Mouse (Mus musculus) neural tube, embryonic 13.5 days (tissue): ENCODE results near the gene Pilrb2. TPM values are rescaled to one million over a fixed set of nuclear protein-coding genes. Genes with fewer than 3 reads are reported as not detected.
"Not testable (repeated sequence)": the region's sequence is repeated elsewhere in the genome, so short reads cannot be mapped to it uniquely, and the experiment has no call there.

Experiments used
- ATAC-seq: fragments of 200-750 bp; cut with Nextera tagmentation; 2 replicates; pipeline ENCODE4 v1.8.0; 2017; ENCODE audit warnings: low read depth, mild to moderate bottlenecking, moderate TSS enrichment, moderate library complexity
- H3K27ac ChIP-seq: fragments of 300-500 bp; sonication (generic); replicated peaks from 2 replicates; pipeline ENCODE4 v1.5.1; 2015; ENCODE audit warnings: moderate library complexity, mild to moderate bottlenecking, inconsistent platforms
- H3K27me3 ChIP-seq: fragments of 300-500 bp; sonication (generic); 2 replicates; pipeline ENCODE4 v1.6.1; 2015; ENCODE audit warnings: mild to moderate bottlenecking, inconsistent platforms
- H3K36me3 ChIP-seq: fragments of 300-500 bp; sonication (generic); 2 replicates; pipeline ENCODE4 v1.6.1; 2015; ENCODE audit warnings: mild to moderate bottlenecking, inconsistent platforms
- H3K4me1 ChIP-seq: fragments of 300-500 bp; sonication (generic); replicated peaks from 2 replicates; pipeline ENCODE4 v1.6.1; 2015; ENCODE audit warnings: inconsistent platforms
- H3K4me2 ChIP-seq: fragments of 300-500 bp; sonication (generic); 2 replicates; pipeline ENCODE4 v1.6.1; 2015; ENCODE audit warnings: inconsistent platforms, mild to moderate bottlenecking, moderate library complexity
- H3K4me3 ChIP-seq: fragments of 300-500 bp; sonication (generic); 2 replicates; pipeline ENCODE4 v1.5.1; 2015; ENCODE audit warnings: mild to moderate bottlenecking, inconsistent platforms
- H3K9ac ChIP-seq: fragments of 300-500 bp; sonication (generic); 2 replicates; pipeline ENCODE4 v1.6.1; 2015; ENCODE audit warnings: moderate library complexity, mild to moderate bottlenecking, inconsistent platforms
- H3K9me3 ChIP-seq: fragments of 300-500 bp; sonication (generic); 2 replicates; pipeline ENCODE4 v1.6.1; 2016; ENCODE audit warnings: inconsistent platforms
- WGBS: fragments of 180-500 bp; shearing (Covaris S2); methylation state at CpG from one replicate; pipeline ENCODE4 v1.1.7; 2015; 5-methylcytosine and 5-hydroxymethylcytosine counted together
- polyA plus RNA-seq: library from polyadenylated mRNA; unstranded; fragments of >200 nt; fragmentation: Nextera tagmentation; extraction: Ambion mirVana; gene quantifications from 2 replicates; pipeline ENCODE4 v1.2.1, GENCODE M21; 2015

The Pilrb2 gene
- polyA plus RNA-seq: 0.27 TPM in 1 of 2 replicates, not detected in the other

DNA sequence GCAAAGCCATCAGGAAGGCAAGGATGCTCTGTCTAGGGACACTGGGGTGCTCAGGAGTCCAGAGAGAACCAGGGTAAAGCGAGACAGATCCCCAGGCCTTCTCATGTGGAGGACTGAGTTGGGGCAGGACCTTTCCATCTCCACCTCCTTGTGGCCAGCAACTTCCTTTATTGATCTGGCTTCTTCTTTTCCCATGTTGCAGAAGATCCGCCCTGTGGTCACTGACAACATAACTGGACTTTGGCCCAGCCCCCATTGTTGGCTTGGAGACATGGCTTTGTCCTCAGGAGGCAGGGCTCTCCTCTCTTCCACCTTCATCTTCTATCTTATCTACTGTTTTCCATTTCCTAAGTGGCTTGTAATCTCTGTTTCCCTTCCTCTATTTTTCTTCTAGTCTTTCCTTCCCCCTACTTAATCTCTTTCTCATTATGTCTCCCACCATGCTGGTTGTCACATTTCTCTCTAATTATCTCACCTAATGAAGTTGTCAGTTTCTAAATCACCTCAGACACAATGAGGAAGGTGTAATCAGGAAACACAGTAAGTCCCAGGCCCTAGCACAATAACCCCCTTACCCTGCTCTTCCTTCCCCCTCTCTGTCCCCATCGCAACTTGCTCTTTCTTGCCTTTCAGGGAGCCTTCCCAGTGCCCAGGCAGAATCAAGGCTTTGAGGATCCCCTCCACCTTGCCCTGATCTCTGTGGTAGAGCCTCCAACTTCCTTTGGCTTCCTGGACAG lies at the start of gene Pilrb2:
Gene Pilrb2, minus strand, starts transcription at position 172 of the 737 bp plus-strand sequence.
- H3K9me3 ChIP-seq, H3K27me3 ChIP-seq, H3K4me3 ChIP-seq, H3K9ac ChIP-seq, H3K27ac ChIP-seq, ATAC-seq, H3K4me2 ChIP-seq, H3K4me1 ChIP-seq, H3K36me3 ChIP-seq: not testable (repeated sequence)
- 76% methylated on average over 3 of the region's 3 CpGs for WGBS

DNA sequence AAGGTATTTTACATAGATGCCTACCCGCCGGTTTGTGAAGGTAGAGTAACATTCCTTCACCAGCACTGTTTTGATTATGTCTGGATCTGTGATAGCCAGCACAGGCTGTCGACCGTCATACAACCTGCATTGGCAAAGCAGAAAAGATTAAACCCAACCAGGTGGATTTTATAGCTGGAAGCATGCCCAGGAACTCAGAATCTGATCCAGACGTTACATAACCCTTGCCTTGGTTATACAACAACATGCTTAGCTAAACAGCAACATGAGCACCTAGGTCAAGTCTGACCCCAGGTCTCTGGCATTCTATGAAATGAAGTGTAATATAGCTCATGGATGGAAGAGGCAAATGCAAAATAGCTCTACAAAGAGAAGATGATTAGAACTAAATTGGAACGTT lies 43.9 kb upstream of the Pilrb2 start:
- no peaks in the 10 kb centered on the region for H3K4me1 ChIP-seq
- no peaks in the 10 kb centered on the region for H3K36me3 ChIP-seq
- no peak overlapping the region for H3K27ac ChIP-seq
- ATAC-seq: no peak
- no peak overlapping the region for H3K4me3 ChIP-seq
- H3K4me2 ChIP-seq: no peak overlapping the region
- no peaks in the 10 kb centered on the region for H3K9me3 ChIP-seq
- WGBS: 80% methylated on average over 6 of the region's 6 CpGs
- H3K27me3 ChIP-seq: no peaks in the 10 kb centered on the region
- H3K9ac ChIP-seq: no peak overlapping the region

DNA sequence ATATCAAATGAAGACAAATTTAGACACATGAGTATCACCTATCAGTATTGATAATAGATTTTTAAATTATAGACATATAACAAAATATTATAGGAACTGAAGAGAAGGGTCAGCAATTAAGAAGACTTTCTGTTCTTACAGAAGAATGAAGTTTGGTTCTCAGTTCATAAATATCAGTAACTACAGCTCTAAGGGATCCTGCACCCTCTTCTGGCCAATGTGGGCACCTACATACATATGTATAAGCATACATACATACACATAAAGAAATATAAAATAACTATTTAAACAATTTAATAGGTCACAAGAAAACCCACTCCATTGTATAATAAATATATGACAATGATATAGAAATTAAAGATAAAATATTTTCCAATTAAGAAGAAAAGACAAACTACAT lies 42.9 kb upstream of the Pilrb2 start:
- Histone ChIP-seq H3K4me1 (no peaks in the 10 kb centered on the region), H3K9me3 (no peaks in the 10 kb centered on the region), H3K9ac (no peak overlapping the region), H3K4me2 (no peak overlapping the region), H3K27me3 (no peaks in the 10 kb centered on the region), H3K27ac (no peak overlapping the region), H3K4me3 (no peak overlapping the region), H3K36me3 (no peaks in the 10 kb centered on the region)
- ATAC-seq: no peak

GRCm38 (mm10) chr5:137909564-137910262 lies 38.1 kb upstream of the Pilrb2 start:
- Histone ChIP-seq H3K27ac (no peak overlapping the region), H3K4me3 (no peak overlapping the region), H3K27me3 (no peaks in the 10 kb centered on the region), H3K36me3 (no peaks in the 10 kb centered on the region), H3K9ac (no peak overlapping the region), H3K9me3 (no peaks in the 10 kb centered on the region), H3K4me1 (no peaks in the 10 kb centered on the region), H3K4me2 (no peak overlapping the region)
- 87% methylated on average over 3 of the region's 3 CpGs for WGBS
- no peak for ATAC-seq

- ATAC-seq: no peak
- Histone ChIP-seq H3K4me2 (no peak overlapping the region), H3K27ac (no peak overlapping the region), H3K27me3 (no peaks in the 10 kb centered on the region), H3K9me3 (no peaks in the 10 kb centered on the region), H3K4me3 (no peak overlapping the region), H3K9ac (no peak overlapping the region), H3K36me3 (no peaks in the 10 kb centered on the region), H3K4me1 (no peaks in the 10 kb centered on the region)
- WGBS: 79% methylated on average over 1 of the region's 1 CpGs
Observed at GRCm38 (mm10) chr5:137897812-137898211, 26.2 kb upstream of the Pilrb2 start.

DNA sequence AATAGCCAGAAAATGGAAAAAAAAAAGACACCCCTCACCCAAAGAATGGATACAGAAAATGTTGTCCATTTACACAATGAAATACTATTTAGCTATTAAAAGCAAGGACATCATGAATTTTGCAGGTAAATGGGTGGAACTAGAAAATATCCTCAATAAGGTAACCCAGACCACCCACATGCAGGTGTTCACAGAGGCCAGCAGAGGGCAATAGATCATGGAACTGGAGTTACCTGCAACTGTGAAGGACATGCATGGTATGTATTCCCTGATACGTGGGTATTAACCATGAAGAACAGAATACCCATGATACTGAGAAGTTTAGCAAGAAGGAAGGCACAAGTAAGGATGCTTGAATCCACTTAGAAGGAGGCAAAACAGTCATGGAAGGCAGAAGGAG lies 21.3 kb upstream of the Pilrb2 start:
- Histone ChIP-seq H3K9ac (no peak overlapping the region), H3K4me2 (no peak overlapping the region), H3K27me3 (no peaks in the 10 kb centered on the region), H3K36me3 (no peaks in the 10 kb centered on the region), H3K4me1 (no peaks in the 10 kb centered on the region), H3K27ac (no peak overlapping the region), H3K4me3 (no peak overlapping the region), H3K9me3 (no peaks in the 10 kb centered on the region)
- 67% methylated on average over 1 of the region's 1 CpGs for WGBS
- ATAC-seq: no peak

- H3K4me2 ChIP-seq: no peak overlapping the region
- ATAC-seq: no peak
- H3K9ac ChIP-seq: no peak overlapping the region
- 100% methylated on average over 1 of the region's 1 CpGs for WGBS
- no peak overlapping the region for H3K27ac ChIP-seq
- no peaks in the 10 kb centered on the region for H3K4me1 ChIP-seq
- H3K36me3 ChIP-seq: no peaks in the 10 kb centered on the region
- no peaks in the 10 kb centered on the region for H3K27me3 ChIP-seq
- H3K9me3 ChIP-seq: no peaks in the 10 kb centered on the region
- H3K4me3 ChIP-seq: no peak overlapping the region
Observed at GRCm38 (mm10) chr5:137887666-137888065, 16.1 kb upstream of the Pilrb2 start.

GRCm38 (mm10) chr5:137885894-137886293 lies 14.3 kb upstream of the Pilrb2 start:
- 9% methylated on average over 2 of the region's 2 CpGs for WGBS
- Histone ChIP-seq H3K4me3 (no peak overlapping the region), H3K36me3 (no peaks in the 10 kb centered on the region), H3K4me2 (no peak overlapping the region), H3K4me1 (no peaks in the 10 kb centered on the region), H3K9ac (no peak overlapping the region), H3K27me3 (no peaks in the 10 kb centered on the region), H3K27ac (no peak overlapping the region), H3K9me3 (no peaks in the 10 kb centered on the region)
- no peak for ATAC-seq

GRCm38 (mm10) chr5:137883345-137883744 lies 11.7 kb upstream of the Pilrb2 start:
- H3K9ac ChIP-seq: no peak overlapping the region
- H3K4me2 ChIP-seq: no peak overlapping the region
- WGBS: 92% methylated on average over 3 of the region's 3 CpGs
- ATAC-seq: no peak
- no peaks in the 10 kb centered on the region for H3K4me1 ChIP-seq
- H3K9me3 ChIP-seq: no peaks in the 10 kb centered on the region
- H3K36me3 ChIP-seq: no peaks in the 10 kb centered on the region
- no peak overlapping the region for H3K4me3 ChIP-seq
- no peak overlapping the region for H3K27ac ChIP-seq
- no peaks in the 10 kb centered on the region for H3K27me3 ChIP-seq

GRCm38 (mm10) chr5:137882922-137883321 lies 11.3 kb upstream of the Pilrb2 start:
- Histone ChIP-seq H3K4me3 (no peak overlapping the region), H3K27me3 (no peaks in the 10 kb centered on the region), H3K9me3 (no peaks in the 10 kb centered on the region), H3K4me2 (no peak overlapping the region), H3K36me3 (no peaks in the 10 kb centered on the region), H3K9ac (no peak overlapping the region), H3K4me1 (no peaks in the 10 kb centered on the region), H3K27ac (no peak overlapping the region)
- 77% methylated on average over 4 of the region's 4 CpGs for WGBS
- ATAC-seq: no peak

DNA sequence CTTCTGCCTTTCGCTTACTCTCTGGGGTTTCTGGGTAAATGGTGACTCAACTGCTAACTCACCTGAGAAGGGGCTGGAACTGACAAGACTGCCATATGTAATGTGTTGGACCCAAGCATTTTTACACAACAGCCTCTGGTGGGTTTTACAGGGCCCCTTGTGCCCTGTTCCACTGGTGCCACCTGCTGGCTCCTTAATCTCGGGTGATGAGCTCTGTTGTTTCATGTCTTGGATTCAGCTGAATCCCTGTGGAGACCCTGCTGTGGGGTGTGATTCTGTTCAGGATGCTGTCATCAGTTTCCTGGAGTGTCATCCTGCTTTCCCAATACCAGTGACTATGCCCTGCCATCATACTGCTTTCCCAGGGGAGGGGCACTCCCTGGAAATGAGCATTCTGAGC lies 6.2 kb upstream of the Pilrb2 start:
- 53% methylated on average over 2 of the region's 2 CpGs for WGBS
- Histone ChIP-seq H3K27me3 (no peaks in the 10 kb centered on the region), H3K9ac (no peak overlapping the region), H3K4me2 (no peak overlapping the region), H3K9me3 (no peaks in the 10 kb centered on the region), H3K36me3 (no peaks in the 10 kb centered on the region), H3K27ac (no peak overlapping the region), H3K4me3 (no peak overlapping the region), H3K4me1 (no peaks in the 10 kb centered on the region)
- no peak for ATAC-seq

- H3K27me3 ChIP-seq: no peaks in the 10 kb centered on the region
- no peak overlapping the region for H3K4me2 ChIP-seq
- H3K9me3 ChIP-seq: no peaks in the 10 kb centered on the region
- ATAC-seq: no peak
- no peaks in the 10 kb centered on the region for H3K4me1 ChIP-seq
- H3K4me3 ChIP-seq: no peak overlapping the region
- 80% methylated on average over 2 of the region's 2 CpGs for WGBS
- no peaks in the 10 kb centered on the region for H3K36me3 ChIP-seq
- no peak overlapping the region for H3K27ac ChIP-seq
- no peak overlapping the region for H3K9ac ChIP-seq
Observed at GRCm38 (mm10) chr5:137875054-137875453, 3.4 kb upstream of the Pilrb2 start.

GRCm38 (mm10) chr5:137872381-137872702 lies 727 bp upstream of the Pilrb2 start:
- not testable (repeated sequence) for H3K9me3 ChIP-seq, H3K4me2 ChIP-seq, H3K36me3 ChIP-seq, H3K4me1 ChIP-seq, H3K4me3 ChIP-seq, ATAC-seq, H3K9ac ChIP-seq, H3K27ac ChIP-seq, H3K27me3 ChIP-seq
- 36% methylated on average over 1 of the region's 1 CpGs for WGBS
